Mouse (Mus musculus) central nervous system, embryonic 18 days (tissue): ENCODE measurements around the gene Gpr158. TPM values are rescaled to one million over a fixed set of nuclear protein-coding genes. Genes with fewer than 3 reads are reported as not detected.

Experiments used
- polyA plus RNA-seq: library from polyadenylated mRNA; depleted of rRNA; stranded (reverse); fragments of >200 nt; gene quantifications from 2 replicates; pipeline ENCODE4 v1.2.3, GENCODE M21; 2012; rRNA removed

The Gpr158 gene
- 4.7 and 4.9 TPM in 2 replicates for polyA plus RNA-seq

GRCm38 (mm10) chr2:21367345-21368111 lies at the start of gene Gpr158:
Gene Gpr158, plus strand, starts transcription at chr2:21367542.

Other genes with a start within 250 kb of the Gpr158 start
- gene Enkur, start 162.2 kb upstream of the Gpr158 start, polyA plus RNA-seq = 5.7 and 7.2 TPM in 2 replicates
- gene Thnsl1, start 161.8 kb upstream of the Gpr158 start, polyA plus RNA-seq = 18.6 and 18.7 TPM in 2 replicates